Mouse (Mus musculus) testis, adult 2 months (tissue): ENCODE results near the gene 0610009B22Rik.

Source experiments
- CTCF ChIP-seq: fragments of 200-500 bp; IDR thresholded peaks from 2 replicates; pipeline ENCODE4 v1.5.1; 2012; ENCODE audit warnings: low read depth, mild to moderate bottlenecking, inconsistent platforms, low read length, moderate library complexity; ENCODE audit not compliant: control insufficient read depth, insufficient read depth, insufficient replicate concordance
- POLR2A ChIP-seq: fragments of 200-500 bp; IDR thresholded peaks from 2 replicates; pipeline ENCODE4 v1.6.1; 2012; ENCODE audit warnings: low read depth, mild to moderate bottlenecking, inconsistent platforms, low read length, moderate library complexity; ENCODE audit not compliant: control insufficient read depth

GRCm38 (mm10) chr11:51650261-51650660 lies 38.4 kb downstream of the 0610009B22Rik start:
- TF ChIP-seq CTCF = no peak
- TF ChIP-seq POLR2A = no peak
